Mouse (Mus musculus) heart, postnatal 10 days (tissue): ENCODE data around the gene Tmem198. TPM values are rescaled to one million over a fixed set of nuclear protein-coding genes. Genes with fewer than 3 reads are reported as not detected.

ENCODE experiments used
- DNase-seq, 2 experiments: peaks; one replicate each; pipeline ENCODE4 v3.0.0; 2021
- intact Hi-C: fragments of 180-260 bp; cut with DNase I; formaldehyde crosslinking; loops from one replicate; pipeline ENCODE4 v1.15.1; 2025
- total RNA-seq, 2 experiments: library from RNA; stranded (reverse); gene quantifications; 2 replicates each; pipeline ENCODE4 v1.2.3; 2021

The Tmem198 gene
- total RNA-seq, 2 experiments from 2014 or later: 0.38 to 0.52 TPM

GRCm38 (mm10) chr1:75450314-75451005 lies 28.9 kb upstream of the Tmem198 start, which contains the start of gene Asic4:
Gene Asic4, plus strand, starts transcription at chr1:75450436.
- DNase-seq: no peak
- intact Hi-C loops: no loop called here

- no peak for DNase-seq
- intact Hi-C loops: no loop called here
These were observed 27.4 kb upstream of the Tmem198 start for GRCm38 (mm10) chr1:75451900-75452299.

- DNase-seq: no peak
- intact Hi-C loops: no loop called here
These were observed 23.9 kb upstream of the Tmem198 start for GRCm38 (mm10) chr1:75455433-75455832.

- intact Hi-C loops: no loop called here
- no peak for DNase-seq
These were observed 23.4 kb upstream of the Tmem198 start for GRCm38 (mm10) chr1:75455948-75456347.

- intact Hi-C loops: no loop called here
- no peak for DNase-seq
These were observed 22.4 kb upstream of the Tmem198 start for GRCm38 (mm10) chr1:75456746-75457564.

- intact Hi-C loops: no loop called here
- DNase-seq: no peak
These were observed 21.7 kb upstream of the Tmem198 start for GRCm38 (mm10) chr1:75457710-75458024.

- intact Hi-C loops: no loop called here
- DNase-seq: peak; percentile 53 to 59
These were observed 21.1 kb upstream of the Tmem198 start for GRCm38 (mm10) chr1:75458025-75458788.

- peak; percentile 56 to 60 for DNase-seq
- intact Hi-C loops: no loop called here
These were observed 20.3 kb upstream of the Tmem198 start for GRCm38 (mm10) chr1:75458789-75459684.

- no peak for DNase-seq
- intact Hi-C loops: no loop called here
These were observed 19.0 kb upstream of the Tmem198 start for GRCm38 (mm10) chr1:75460297-75460696.

GRCm38 (mm10) chr1:75462636-75463035 lies 16.7 kb upstream of the Tmem198 start:
- no peak for DNase-seq
- intact Hi-C loops: no loop called here

- intact Hi-C loops: no loop called here
- no peak for DNase-seq
These were observed 15.6 kb upstream of the Tmem198 start for GRCm38 (mm10) chr1:75463652-75464204.

GRCm38 (mm10) chr1:75467215-75467927 lies 12.0 kb upstream of the Tmem198 start:
- DNase-seq: peak; percentile 83 to 90
- intact Hi-C loops: loop anchor here (1.0 to 2.0 kb wide), 3 partner anchors 22 to 124 kb away; no protein-coding TSS in a partner anchor

GRCm38 (mm10) chr1:75469287-75469825 lies 10.0 kb upstream of the Tmem198 start:
- no peak for DNase-seq
- intact Hi-C loops: no loop called here

- no peak for DNase-seq
- intact Hi-C loops: no loop called here
These were observed 2.9 kb upstream of the Tmem198 start for GRCm38 (mm10) chr1:75476441-75476840.

- peak; percentile 88 to 91 for DNase-seq
- intact Hi-C loops: loop anchor here (1.0 kb wide), 1 partner anchor 120 kb away; no protein-coding TSS in a partner anchor
These were observed 1.9 kb upstream of the Tmem198 start for GRCm38 (mm10) chr1:75477264-75477965.

- DNase-seq: no peak
- intact Hi-C loops: loop anchor here (1.0 kb wide), 2 partner anchors 81 to 119 kb away; no protein-coding TSS in a partner anchor
These were observed 1.4 kb upstream of the Tmem198 start for GRCm38 (mm10) chr1:75477966-75478290.

- intact Hi-C loops: loop anchor here (1.0 kb wide), 1 partner anchor 81 kb away; no protein-coding TSS in a partner anchor
- DNase-seq: peak; percentile 60 to 67
These were observed 835 bp upstream of the Tmem198 start for GRCm38 (mm10) chr1:75478497-75478896.

GRCm38 (mm10) chr1:75479635-75479989 lies 280 bp downstream of the Tmem198 start:
- intact Hi-C loops: no loop called here
- no peak for DNase-seq
